Mouse (Mus musculus) v-Abl transformed pro-B cells (cell line): ENCODE data around the gene Ttll11.

Source experiments
- in situ Hi-C, 2 experiments: fragments of 400-800 bp; cut with MboI; formaldehyde crosslinking; loops; one replicate each; pipeline ENCODE4 v1.15.1; 2025; ENCODE audit not compliant: unreplicated experiment in 2 of 2

Gene Ttll11

GRCm38 (mm10) chr2:35718662-35719061, 261.1 kb downstream of the Ttll11 start:
- in situ Hi-C loops, result loop anchor here (5.0 kb wide), 3 partner anchors 66 to 189 kb away; no protein-coding TSS in a partner anchor

GRCm38 (mm10) chr2:35718003-35718500, 261.7 kb downstream of the Ttll11 start:
- in situ Hi-C loops, result loop anchor here (5.0 kb wide), 3 partner anchors 66 to 189 kb away; no protein-coding TSS in a partner anchor

DNA sequence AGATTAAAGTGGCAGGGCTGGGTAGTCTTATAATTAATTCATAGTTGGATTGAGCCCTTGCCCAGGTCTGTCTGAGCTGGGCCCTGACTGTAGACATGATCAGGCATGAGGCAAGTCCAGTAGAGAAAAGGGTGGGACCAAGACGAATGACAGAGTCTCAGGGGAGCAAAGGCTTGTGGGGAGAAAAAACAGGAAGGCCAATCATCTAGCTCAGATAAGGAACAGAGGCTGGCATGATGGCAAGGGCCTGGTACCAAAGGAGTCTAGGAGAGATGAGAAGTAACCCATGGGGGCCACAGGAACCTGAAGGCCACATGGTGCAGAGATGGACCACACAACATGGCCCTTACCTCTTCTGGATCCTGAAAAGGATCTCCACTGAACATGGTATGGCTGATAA, 263.5 kb downstream of the Ttll11 start:
- in situ Hi-C loops, result loop anchor here (5.0 kb wide), 3 partner anchors 64 to 191 kb away; no protein-coding TSS in a partner anchor

DNA sequence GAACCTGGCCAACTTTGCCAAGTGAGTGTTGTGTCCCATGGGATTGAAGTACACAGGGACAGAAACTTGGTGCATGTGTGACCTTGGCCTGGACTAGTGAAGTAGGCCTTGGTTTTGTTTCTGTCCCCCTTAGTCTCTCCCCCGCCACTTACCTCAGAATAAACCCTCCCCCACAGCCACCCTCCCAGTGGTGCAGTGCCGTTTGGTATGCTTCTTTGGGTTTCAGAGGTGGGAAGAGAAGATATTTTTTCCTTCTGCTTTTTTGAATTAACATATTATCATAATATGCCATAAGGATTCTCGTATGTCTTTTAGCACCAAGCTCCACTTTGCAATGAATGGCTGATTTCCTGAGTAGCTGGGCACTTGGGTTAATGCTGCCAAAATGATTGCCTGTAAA, 264.2 kb downstream of the Ttll11 start:
- in situ Hi-C loops, result loop anchor here (5.0 kb wide), 3 partner anchors 63 to 192 kb away; no protein-coding TSS in a partner anchor

DNA sequence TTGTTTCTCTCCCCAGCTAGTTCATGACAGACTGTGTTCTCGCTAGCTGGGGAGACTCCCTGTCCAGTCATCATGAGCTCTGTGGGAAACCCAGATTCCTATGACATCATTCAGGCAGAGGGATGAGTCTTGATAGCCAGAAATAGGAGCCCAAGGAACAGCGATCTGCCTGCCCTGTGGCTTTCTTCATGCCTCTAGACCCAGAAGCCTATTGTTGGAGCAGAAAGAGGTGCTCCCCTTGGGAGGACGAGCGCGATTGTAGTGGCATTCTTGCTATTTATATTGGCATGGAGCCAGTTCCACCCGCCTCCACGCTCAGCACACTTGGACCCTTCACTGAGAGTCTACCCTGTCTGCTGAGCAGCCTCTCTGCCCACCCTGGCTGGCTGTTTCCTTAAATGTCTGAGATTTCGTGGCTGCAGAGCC, 265.0 kb downstream of the Ttll11 start:
- in situ Hi-C loops, result loop anchor here (5.0 kb wide), 3 partner anchors 62 to 193 kb away; no protein-coding TSS in a partner anchor

DNA sequence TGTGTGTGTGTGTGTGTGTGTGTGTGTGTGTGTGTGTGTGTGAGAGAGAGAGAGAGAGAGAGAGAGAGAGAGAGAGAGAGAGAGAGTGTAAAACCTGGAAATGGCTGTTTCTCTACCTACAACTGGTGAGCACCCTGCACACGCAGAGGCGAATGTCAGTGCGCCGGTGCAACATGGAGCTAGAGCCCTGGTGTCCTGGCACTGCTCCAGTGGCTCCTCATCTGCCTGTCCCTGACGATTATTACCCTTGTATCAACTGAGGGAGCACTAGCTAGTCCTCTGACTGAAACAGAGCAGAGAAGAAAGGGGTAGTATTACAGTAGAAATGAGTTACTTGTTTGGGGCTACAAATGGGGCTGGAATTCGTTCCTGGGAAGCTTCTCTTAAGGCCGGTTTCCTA, 266.3 kb downstream of the Ttll11 start:
- in situ Hi-C loops, result no loop called here

GRCm38 (mm10) chr2:35712611-35713010, 267.1 kb downstream of the Ttll11 start:
- in situ Hi-C loops, result no loop called here

GRCm38 (mm10) chr2:35703241-35703640, 276.5 kb downstream of the Ttll11 start:
- in situ Hi-C loops, result no loop called here

DNA sequence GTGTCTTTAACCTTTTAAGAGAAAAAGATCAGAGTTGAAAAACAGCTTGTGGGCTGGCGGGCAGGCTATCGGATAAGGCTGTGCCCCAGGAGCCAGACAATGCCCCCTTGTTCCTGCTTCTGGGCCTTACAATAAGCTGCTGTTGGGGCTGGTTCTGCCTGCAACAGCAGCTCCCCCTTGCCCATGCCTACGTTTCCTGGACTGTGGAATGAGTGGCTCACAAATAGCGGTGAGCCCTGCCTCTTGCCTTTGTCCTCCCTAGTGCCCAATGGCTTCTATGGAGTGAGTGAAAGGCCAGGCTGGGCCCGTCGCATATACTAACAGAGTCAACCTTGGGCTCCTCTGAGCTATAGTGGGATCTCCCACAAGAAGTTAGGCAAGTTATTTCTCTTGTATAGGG, 277.1 kb downstream of the Ttll11 start:
- in situ Hi-C loops, result no loop called here

DNA sequence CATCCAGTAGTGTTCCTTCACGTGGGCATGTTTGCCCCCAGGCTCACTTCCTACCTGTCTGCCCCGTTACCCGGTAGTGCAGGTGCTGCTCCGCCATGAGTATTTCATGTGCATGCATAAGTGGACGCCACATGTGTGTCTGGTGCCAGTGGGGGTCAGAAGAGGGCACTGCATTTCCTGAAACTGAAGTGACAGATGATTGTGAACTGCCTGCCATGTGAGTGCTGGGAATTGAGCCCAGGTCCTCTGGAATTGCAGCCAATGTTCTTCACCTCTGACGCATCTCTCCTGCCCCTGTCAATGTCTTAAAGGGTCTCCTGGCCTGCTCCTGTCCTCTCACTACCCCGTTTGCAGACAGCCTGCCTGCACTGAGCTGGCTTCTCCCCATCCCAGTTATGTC, 277.7 kb downstream of the Ttll11 start:
- in situ Hi-C loops, result no loop called here
